Mouse (Mus musculus) T-cell, adult 2 months (primary cell): Measurements from ENCODE around the gene Trim44.
A peak's percentile ranks its signal among the peaks of the same experiment; 100 is the strongest.

Experiments used
- DNase-seq: peaks from one replicate; pipeline ENCODE4 v3.0.0; 2022; ENCODE audit warnings: low spot score

The Trim44 gene

DNA sequence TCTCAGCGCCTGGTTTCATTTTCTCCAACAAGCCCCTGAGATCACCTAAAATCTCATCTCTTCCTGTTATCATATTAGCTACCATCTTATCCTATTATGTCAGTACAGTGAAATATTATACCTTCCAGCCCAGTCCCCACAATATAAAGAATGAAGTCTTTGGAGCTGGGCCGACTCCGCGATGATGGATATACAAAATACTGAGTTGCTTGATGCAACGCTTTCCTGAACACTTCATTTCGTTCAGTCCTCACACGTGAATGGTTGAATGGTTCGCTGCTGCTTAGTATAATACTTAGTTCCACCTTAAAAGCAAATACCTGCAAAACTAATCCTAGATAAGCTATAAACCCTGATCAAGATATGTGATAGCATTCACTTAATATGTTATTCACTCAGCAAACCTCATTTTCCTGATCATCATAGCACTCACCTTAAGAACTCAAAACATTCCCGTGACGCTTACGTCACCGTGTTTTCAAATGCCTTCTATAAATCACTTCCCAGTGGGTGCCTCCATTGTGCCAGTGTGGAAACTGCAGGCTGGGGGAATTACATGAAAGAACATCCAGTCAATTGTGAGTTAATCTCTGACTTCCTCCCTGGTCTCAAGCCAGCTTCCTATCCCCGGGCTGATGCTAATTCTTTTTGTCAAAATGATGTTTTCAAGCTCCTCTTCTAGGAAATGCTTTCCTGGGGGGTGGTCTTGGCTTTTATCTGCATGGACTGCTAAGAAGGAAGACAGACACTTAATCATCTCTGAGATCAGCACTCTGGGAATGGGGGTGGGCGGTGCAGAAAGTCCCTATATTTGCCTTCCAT lies at the start of gene Trim44:
Gene Trim44 (minus strand): TSS at position 466 of the 822 bp plus-strand sequence.
- DNase-seq: no peak

DNA sequence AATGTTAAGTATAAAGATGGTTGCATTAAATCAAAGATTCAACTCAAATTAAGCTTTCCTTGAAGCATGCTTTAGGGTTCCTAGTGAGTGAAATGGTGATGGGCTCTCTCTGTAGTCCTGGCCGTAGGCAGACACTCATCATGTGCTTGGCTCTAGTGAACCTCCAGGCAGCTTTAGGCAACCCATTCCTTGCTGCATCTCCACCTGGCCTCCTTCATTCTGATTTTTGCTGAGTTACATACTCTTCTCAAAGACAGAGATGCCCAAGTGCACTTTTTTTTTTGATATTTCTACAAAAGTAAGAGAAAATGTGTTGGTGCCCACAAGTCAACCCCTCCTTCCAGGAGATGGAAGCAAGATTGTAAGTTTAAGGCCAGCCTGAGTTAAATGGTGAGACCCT lies 47.5 kb upstream of the Trim44 start:
- no peak for DNase-seq

DNA sequence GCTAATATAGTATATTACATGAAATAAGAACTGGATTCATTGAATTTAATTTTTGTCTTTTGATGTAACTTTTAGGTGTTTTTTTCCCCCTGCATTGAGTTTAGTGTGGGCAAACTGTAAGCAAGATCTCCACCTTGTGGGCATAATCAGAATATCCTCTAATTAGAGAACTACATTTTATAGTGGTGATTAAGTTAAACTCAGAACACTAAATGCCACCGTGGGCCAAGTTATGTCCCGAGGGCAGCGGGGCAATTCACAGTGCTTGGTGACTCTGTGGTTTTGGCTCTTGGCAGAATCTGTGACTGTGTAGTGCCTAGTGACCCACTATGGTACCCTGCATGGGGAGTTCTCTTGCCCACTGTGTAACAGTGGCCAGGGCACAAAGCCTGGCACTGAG lies 45.8 kb upstream of the Trim44 start:
- no peak for DNase-seq

DNA sequence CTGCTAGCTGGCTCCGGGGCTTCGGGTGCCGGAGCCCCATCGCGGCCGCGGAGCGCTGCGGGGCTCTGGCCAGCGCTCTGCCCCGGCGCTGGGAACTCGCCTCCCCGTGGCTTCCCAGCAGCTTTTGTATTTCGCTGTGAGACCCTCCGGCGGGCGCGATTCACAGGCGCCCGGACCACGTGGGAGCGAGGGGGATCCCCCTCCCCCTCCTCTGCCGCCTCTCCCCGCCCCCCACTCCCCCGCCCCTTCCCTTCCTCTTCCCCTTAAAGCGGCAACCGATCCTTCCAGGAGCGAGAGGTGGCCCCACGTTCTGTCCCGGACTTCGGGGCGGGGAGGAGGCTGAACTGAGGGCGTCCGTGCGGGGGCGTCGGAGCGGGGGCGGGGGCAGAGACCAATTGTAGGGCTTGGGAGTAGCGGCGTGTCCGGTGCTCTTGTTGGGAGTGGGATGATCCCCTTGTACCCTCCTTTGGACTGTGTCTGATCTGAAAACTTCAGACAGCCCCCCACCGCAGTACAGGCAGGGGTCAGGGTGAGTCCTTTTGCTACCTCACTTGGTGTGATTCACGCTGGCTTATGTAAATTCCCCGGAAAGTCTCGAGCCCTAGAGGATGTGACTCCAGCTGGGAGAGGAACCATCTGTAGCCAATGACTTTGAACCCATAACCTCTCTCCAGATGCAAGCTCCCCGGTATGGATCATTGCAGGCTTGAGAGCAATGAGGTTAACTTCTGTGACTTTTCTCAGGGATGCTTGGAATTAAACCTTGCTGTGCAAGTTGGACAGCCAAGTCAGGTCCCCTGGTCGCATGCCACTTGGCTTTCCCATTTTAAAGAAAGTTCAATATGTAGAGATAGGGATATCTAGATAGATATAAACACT lies 44.3 kb upstream of the Trim44 start, which contains the start of gene Fjx1:
Gene Fjx1 (minus strand): TSS at position 829 of the 879 bp plus-strand sequence.
- no peak for DNase-seq

DNA sequence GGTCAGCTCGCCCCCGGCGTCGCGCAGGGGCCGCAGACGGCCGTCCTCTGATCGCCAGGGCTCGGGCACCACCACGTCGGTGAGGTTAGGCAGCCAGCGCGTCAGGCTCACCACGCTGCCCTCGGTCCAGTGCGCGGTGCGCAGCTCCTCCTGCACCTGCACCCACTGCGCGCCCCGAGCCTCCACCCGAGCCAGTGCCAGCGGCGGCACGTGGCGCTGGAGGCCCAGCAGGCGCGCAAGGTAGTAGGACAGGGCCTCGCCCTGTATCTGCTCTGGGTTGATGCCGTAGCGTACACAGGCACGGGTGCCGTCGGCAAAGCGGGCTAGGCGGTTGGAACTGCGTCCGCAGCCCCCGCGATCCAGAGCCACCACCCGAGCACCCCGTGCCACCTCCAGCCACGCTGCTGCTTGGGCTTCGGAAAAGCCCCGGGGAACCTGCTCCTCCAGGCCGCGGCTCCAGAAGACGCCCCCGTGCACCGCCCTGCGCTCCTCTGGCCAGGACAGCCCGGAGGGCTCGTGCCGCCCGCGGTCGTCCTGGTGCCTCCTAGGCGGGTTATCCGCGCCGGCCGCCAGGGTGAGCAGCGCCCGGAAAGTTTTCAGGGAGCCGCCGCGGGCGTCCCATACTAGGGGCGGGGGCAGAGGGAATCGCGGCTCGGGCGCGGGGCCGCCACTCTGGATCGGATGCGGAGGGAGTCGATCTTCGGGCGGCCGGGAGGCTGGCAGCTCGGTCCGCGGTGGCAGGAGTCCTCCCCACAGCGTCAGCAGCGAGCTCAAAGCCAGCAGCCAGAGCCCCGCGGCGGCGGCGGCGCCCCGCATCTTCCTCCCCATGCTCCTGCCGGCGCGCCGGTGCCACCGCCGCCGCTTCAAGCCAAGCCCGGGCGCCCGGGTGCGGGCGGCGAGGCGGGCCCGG lies 43.4 kb upstream of the Trim44 start:
- peak; percentile 17 for DNase-seq

DNA sequence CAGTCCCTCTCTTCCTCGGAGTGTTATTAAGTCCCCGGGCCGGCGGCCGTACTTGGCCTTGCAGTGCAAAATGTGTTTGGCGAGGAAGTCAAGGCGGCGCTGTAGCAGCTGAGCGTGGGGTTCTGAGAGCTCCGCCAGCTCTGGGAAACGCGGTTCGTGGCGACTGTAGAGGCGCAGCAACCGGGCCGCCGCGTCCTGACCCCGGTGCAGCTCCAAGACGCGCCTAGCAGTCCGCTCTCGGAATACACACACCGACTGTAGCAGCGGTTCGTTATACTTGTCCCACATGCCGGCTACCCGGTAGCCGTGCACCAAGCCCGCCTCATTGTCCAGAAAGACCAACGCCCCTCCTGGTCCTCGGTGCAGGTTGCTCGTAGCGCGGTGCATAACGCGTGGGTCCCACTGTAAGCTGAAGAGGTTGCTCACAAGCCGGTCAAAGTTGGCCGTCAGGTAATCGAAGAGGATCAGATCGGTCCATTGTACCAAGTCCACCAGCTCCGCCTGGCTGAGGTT lies 42.7 kb upstream of the Trim44 start:
- no peak for DNase-seq

DNA sequence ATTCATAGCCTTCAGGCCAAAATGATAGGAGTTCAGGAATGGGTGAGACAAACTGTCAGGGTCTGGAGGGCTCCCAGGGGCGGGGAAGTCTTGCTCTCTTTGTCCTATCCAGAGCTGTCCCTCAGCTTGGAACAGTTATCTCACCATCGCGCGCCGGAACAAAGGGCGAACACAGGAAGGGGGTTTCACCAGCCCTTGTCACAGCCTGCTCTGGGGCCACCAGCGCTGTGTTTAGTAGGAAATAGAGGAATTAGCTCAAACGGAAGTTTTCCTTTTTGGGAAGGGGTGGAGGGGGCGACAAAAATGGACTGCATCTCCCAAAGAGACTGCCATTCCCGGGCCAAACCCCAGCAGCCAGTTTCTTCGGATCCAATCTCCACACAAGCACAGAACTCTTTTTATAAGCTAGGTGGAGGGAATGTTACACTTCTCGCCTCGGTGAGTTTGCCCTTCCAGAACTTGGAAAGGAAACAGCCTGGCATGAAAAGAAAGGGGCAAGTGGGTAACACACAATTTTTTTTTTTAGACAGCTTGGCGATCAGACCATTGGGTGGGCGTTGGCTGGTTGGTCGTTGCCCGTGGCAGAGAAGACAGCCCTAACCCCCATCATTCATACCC lies 42.1 kb upstream of the Trim44 start:
- DNase-seq: no peak

DNA sequence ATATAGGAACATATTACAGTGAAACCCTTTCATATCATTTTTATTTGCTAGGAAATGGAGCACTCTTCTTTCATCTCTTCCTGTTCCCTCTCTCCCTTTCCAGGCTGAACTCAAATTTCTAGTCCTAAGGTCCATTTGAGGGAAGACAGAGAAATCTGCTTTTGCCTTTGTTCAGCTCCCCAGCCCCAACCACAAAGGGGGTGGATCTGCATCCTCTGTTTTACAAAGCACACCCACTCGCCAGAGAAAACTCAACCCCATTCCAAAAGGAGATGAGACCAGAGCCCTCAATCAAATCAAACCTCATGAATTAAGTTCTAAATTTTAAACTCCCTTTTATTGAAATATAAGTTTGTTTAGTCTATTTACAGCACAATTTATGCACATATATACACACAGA lies 41.4 kb upstream of the Trim44 start:
- DNase-seq: no peak

DNA sequence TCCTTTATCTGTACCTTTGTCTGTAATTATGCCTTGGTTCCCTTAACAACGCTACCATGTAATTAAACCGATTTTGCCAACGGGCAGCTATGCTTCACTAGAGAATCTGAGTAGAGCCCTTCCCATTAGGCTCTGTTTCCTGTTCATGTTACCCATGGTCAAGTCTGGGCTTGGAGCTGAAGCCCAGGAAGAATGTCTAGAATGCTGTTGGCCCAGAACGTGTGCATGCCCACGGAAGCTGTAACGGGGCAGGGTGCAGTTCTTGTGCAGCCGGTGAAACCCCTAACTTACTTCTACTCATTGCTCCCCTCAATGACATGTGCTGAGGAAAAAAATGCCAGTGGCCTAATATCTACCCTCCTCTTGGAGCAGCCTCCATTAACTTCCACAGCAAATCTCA lies 40.2 kb upstream of the Trim44 start:
- no peak for DNase-seq

DNA sequence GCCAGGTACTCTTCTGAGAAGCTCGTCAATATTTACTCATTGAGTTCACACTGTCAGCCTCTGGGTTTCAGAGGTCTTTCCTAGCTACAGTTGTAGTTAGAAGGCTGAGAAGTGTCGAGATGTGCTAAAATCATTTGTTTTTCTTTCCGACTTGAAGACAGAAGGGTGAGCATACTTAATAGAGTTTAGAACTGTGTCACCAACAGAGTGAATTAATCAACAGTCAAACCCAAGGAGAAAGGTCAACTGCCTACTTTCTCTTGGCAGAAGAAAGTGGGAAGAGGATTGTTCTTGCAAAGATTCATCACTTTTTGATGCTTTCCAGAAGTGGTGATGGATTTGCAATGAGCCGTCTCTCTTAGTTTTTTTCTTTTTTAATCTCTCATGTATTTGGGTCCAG lies 39.2 kb upstream of the Trim44 start:
- no peak for DNase-seq

DNA sequence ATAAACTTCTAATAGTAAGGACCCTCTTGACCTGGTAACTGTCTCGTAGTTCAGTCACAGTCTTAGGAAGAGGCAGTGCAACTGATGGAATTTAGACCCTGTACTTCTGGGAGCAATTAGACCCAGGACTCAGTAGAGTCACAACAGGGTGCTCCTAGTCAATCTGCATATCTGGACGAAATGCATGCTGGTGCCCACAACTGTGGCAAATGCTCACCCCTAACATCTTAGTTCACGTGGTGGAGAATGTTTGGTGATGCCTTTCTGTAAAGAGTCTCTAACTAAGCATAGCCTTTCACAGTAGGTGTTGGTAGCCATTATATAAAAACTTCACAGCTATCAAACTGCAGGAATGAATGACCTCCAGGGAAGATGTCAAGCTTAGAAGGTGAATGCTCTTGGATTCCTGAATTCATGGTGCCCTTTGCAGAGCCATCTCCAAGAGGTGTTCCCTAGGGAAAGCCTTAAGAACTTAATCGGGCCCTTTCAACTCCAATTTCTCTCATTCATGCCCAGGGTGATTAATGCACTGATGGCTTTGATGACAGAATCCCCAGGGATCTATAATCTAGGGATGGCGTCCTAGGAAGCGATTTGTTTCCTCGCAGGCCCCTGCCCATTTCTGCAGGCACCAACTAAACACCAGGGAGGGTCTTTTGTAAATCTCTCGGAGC lies 29.9 kb upstream of the Trim44 start:
- DNase-seq: no peak

DNA sequence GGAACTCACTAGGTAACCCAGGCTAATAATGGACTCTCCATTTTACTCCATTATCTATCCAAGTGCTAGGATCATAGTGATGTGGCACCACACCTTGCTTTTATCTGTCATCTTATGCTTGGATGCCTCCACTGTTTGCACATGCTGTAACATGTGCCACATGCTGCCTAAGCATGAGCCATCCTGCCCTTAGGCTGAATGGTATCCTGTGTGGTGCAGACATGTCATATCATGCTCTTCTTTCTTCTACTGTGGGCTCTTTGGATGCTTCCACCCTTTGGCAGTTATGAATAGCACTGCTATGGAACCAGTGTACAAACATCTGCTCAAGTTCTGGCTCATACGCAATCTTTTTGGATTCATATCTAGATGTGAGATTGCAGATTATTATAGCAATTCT lies 26.3 kb upstream of the Trim44 start:
- no peak for DNase-seq

DNA sequence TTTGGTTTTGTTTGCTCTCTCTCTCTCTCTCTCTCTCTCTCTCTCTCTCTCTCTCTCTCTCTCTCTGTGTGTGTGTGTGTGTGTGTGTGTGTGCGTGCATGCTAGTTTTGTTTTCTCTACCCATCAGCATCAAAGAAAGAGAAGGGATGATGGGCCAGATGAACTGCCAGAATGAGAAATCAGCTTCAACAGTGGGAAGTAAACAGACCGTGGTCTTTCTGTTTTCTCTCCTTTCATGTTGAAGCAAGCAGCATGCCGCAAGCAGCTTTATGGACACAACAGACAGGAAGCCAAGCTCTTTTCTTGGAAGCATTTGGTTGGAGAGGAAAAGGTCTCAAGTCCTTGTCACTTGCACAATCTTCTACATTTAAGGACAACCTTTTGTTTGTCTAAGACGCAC lies 23.5 kb upstream of the Trim44 start:
- no peak for DNase-seq

DNA sequence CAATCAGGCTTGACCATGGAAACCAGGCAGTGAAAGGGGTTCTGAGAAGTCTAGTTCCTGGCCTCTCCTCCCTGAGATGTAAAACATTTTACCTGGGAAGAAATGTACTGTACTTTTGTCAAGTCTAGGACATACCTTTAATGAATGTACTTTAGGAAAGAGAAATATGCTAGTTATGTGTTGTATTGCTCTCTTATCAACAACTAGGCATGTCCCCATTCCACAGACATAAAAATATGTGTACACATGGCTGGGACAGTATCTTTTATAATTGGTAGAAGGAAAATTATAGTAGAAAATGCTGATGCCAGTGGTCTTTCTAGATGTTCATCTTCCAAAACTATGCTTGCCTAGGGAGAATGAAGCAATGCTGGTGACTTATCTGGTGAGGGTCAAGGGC lies 20.3 kb upstream of the Trim44 start:
- no peak for DNase-seq

DNA sequence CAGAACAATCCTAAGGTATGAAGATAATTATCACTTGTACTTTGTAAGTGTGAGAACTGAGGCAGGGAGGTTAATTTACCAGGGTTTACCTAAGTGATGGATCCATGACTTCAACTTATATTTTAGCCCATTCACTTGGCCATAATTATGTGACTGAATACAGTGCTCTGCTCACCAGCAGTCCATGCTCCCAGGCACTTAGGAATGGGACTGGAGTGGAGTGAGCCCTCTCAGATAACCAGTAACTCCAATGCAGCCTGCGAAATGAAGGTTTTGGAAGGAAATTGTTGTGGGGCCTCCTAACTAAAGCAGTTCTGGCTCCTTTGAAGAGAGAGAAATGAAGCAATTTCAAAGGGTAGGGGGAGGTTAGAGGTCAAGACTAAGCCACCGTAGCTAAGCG lies 18.8 kb upstream of the Trim44 start:
- no peak for DNase-seq

DNA sequence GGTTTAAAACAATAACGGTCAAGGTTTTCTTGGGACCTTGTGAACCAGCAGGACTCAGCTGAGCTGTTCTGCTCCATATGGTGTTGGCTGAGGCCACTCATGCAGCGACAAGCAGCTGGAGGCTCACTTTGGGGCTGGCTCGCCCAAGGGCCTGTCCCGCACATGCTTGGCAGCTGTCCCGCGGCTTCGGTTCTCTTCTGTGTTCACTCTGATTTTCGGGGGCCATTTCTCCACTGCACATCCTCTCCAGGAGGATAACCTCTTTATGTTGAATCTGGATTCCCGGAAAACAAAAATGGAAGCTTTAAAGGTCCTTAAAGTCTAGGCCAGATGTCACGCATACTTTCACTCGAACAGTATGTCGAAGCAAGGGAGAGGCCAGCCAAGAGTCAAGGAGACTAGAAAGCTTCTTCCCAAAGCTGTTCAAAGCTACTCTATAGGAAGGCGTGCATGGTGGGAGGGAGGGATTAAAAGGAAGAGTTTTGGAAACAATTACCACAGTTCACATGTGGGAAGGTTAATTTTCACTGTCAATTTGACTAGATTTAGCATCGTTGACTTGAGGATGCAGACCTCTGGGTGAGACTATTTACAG lies 8.6 kb upstream of the Trim44 start:
- no peak for DNase-seq

DNA sequence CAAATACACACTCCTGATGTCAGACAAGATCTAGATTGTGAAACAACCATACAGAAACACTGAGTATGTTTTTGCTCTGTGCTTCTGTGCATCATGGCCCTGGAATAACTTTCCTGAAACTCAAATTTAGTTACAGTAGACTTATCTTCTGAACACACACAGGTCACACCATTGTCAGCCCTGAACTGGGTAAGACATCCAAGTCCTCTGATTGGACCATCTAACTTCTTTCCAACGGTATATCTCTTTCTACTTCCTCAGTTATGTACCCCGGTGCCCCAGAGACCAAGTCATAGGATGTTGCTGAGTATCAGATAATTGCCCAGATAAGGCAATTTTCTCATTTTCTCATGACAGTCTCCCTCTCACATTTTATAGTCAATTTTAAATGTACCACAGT lies 5.1 kb upstream of the Trim44 start:
- DNase-seq: no peak

DNA sequence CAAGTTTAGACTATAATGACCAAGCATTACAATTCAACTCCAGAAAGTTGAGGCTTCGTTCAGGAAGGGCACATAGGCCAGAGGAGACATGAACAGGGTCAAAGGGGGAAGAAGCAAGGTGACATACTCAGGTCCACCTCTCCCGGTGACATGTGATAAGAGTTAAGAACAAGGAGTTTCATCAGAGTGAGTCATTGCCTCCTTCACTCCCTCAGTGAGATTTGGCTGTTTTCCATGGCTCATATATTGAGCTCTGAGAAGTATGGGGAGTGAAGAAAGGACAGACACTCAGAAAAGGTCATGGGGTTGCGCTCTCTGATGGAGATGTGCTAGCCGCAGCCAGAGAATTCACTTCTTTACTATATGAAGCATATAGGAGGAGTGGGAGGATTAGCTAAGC lies 3.0 kb upstream of the Trim44 start:
- DNase-seq: no peak

DNA sequence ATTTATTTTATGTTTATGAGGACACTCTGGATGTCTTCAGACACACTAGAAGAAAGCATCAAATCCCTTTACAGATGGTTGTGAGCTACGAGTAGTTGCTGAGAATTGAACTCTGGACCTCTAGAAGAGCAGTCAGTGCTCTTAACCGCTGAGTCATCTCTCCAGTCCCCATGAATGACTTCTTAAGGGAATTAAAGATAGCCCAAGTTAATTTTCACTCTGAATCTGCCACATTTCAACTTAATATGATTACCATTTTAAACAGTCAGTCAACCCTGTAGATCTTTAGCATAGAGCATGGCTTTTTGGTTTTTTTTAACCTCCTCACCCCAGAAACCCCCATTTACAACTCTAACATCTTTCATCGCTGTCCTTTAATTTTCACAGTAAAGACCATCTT lies 2.1 kb upstream of the Trim44 start:
- no peak for DNase-seq
